16 mouse cellular contexts compared by ENCODE assay signal in the genomic region with DNA sequence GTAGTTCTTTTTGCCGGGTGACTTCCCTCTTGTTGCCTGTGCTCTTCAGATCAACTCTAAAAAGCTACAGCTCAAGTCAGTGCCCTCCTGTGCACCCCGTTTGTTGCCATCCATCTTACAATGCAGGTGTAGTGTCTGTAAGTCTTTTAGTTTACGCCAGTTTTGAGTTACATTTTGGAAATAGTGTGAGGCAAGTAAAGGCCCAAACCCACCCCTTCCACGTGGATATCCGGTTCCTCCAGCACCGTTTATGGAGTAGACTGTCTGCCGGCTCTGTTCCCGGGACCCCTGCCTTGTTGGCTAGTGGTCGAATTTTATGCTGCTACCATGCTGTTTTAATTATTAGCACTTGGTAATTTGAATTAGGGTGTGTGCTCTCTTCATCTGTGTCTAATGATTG.
"Had no signal": no experiment of that assay in that cellular context is flagged by ENCODE, and none has a peak within 500 bp of the region (broad histone marks: within the 10 kb centered on the region; RNA-seq: fewer than 3 reads in every experiment).

No protein-coding gene starts in this region.

- DNase-seq: retina, postnatal 1 day; right cerebral cortex, adult 18-20 months; right cerebral cortex, postnatal 14 days; right cerebral cortex, postnatal 25 days; right cerebral cortex, postnatal 4 days; spleen, adult 18-20 months; thymus, adult 18-20 months; thymus, adult 2 months; thymus, postnatal 14 days; thymus, postnatal 25 days; thymus, postnatal 36 days; thymus, postnatal 4 days had no signal

- H3K9me3 ChIP-seq: neural tube, embryonic 12.5 days; neural tube, embryonic 13.5 days; neural tube, embryonic 15.5 days; stomach, embryonic 15.5 days had no signal

- H3K4me1 ChIP-seq: stomach, embryonic 15.5 days had no signal

- H3K4me3 ChIP-seq: neural tube, embryonic 12.5 days; neural tube, embryonic 13.5 days; neural tube, embryonic 15.5 days; stomach, embryonic 15.5 days had no signal

- H3K27me3 ChIP-seq: stomach, embryonic 15.5 days had no signal

- H3K36me3 ChIP-seq: neural tube, embryonic 12.5 days; neural tube, embryonic 13.5 days; neural tube, embryonic 15.5 days; stomach, embryonic 15.5 days had no signal
